Mouse (Mus musculus): ENCODE data around the gene Scgb1b17.
"Not testable (repeated sequence)": the region's sequence is repeated elsewhere in the genome, so short reads cannot be mapped to it uniquely, and the experiment has no call there.

Gene Scgb1b17

GRCm38 (mm10) chr7:33063149-33063548 lies at the start of gene Scgb1b17:
Gene Scgb1b17 (plus strand): TSS chr7:33063449.
- DNase-seq (ENCODE audit: low spot score in 2 of 2), result not testable (repeated sequence)

GRCm38 (mm10) chr7:33056461-33056860 lies 6.8 kb upstream of the Scgb1b17 start, which contains the start of gene Scgb2b17:
Gene Scgb2b17 (minus strand): TSS chr7:33056561.
- not testable (repeated sequence) for DNase-seq (ENCODE audit: low spot score in 2 of 2)
